Mouse (Mus musculus): ENCODE data around the gene Tfip11.
"Not testable (repeated sequence)": the region's sequence is repeated elsewhere in the genome, so short reads cannot be mapped to it uniquely, and the experiment has no call there.

Gene Tfip11

DNA sequence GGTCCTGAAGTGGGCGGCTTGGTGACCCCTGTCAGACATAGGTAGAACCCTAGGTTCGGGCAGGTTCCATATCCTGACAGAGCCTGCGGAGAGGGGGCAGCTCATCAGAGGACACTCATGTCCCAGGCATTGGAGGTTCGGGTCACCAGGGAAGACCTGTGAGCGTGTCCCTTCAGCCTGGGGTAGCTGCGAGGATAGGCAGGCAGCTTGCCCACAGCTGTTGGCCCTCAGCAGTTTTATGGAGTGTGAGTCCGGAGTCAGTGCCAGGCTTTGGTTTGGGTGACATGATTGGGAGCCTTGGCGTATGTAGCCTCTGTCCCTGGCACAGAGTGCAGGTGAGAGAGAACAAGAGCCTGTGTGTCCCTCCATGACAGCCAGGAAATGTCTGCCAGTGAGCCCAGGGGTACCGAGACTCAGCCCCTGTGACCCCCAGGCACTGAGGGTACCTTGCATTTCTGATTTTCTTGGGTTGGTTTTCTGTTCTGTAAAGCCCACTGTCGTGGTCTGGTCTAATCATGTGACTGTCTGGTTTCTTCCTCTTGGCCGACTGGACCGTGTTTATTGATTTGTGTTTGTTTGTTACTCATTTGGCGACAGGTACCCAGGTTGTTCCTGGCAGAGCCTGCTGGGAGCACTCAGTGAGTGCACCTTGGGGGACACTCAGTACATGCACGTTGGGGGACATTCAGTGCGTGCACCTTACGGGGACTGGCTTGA is 36.2 kb upstream of the Tfip11 start:
- DNase-seq (ENCODE audit: low read depth), result no peak

DNA sequence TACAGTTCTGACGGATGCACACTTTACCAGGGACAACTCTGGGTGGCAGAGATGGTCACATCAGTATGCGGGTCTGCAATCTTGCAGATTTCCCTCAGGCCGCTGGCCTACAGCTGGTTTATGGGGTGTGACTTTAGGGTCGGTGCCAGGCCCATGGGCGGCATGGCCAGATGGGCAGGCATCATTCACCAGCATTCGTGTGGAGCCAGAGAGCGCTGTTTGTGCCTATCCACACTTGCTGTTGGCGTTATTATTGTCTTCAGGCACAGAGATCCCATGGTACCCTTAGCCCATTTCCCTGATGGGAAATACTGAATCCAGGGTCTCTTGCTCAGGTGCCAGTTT is 35.6 kb upstream of the Tfip11 start:
- no peak for DNase-seq (ENCODE audit: low read depth)

DNA sequence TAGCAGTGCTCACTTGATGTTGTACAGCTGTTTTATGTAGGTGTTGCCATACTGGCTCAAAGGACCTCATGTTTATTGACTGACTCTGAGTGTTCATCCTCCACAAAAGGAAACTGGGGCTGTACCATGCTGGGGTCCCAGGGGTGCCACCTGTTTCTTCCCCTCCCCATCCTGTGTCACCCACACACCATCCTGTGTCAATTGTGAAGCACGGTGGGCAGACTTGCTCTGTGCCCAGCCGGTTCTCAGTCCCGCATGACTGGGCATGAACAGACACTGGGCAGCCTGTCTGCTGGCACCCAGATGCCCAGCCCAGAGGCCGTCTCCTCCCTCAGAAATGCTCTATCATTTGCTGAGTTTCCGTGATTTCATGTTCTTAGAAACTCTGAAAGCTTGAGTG is 34.3 kb upstream of the Tfip11 start:
- no peak for DNase-seq (ENCODE audit: low read depth)

DNA sequence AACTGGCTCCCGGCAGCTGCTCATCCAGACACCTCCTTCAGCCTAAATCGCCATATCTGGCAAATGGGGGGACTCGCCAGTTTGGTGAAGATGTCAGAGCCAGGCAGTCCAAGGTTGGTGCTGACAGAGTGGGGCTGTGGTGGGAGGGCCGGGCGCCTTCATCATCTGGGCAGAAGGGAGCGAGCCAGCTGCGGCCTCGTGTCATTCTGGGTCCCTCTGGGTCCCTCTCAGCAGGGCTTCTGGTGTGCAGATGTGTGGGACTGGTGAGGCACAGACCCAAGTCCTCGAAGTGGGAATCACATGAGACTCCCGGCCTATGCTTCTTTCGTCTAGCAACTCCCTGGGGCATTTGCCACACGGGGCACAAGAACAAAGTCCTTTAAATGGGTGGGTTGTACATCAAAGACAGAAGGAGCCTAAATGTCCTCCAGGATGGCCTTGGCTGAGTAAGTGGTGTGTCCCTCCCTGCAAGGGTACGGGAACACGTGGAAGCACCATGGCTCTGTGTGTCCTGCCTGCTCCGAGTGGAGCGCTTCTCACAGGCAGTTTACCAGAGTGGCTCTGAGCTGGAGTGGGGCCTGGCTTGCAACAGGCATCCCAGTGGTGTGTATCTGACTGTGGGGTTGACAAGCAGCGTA is 33.7 kb upstream of the Tfip11 start:
- no peak for DNase-seq (ENCODE audit: low read depth)

DNA sequence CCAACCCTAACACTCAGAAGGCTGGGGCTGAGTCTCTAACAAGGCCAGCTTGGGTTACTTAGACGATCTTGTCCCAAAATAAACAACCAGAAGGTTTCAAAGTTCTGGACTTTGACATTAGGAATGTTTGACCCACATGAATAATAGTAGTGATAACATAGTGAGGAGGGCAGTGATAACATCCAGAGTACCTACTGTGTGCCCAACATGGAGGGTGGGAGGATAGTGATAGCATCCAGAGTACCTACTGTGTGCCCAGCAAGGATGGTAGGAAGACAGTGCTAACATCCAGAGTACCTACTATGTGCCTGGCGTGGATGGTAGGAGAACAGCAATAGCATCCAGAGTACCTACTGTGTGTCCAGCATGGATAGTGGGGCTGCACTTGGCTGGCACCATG is 32.4 kb upstream of the Tfip11 start:
- no peak for DNase-seq (ENCODE audit: low read depth)

DNA sequence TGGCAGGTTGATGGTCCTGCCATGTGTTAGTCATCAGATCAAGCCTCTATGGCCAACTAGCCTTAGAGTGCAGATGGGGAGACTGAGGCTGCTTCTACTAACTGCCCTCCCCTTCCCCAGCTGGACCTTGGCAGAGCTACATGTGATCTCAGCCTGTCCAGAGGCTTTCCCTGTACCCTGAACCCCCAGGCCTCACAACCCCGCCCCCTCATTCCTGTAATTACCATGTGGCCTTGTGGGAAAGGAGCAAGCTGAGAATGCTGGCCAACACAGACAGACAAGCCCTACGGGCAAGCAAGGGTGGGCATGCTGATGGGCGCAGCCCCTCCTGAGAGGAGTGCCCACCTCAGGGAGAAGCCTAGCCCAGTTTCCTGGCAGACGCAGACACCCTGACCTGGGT is 31.5 kb upstream of the Tfip11 start:
- no peak for DNase-seq (ENCODE audit: low read depth)

DNA sequence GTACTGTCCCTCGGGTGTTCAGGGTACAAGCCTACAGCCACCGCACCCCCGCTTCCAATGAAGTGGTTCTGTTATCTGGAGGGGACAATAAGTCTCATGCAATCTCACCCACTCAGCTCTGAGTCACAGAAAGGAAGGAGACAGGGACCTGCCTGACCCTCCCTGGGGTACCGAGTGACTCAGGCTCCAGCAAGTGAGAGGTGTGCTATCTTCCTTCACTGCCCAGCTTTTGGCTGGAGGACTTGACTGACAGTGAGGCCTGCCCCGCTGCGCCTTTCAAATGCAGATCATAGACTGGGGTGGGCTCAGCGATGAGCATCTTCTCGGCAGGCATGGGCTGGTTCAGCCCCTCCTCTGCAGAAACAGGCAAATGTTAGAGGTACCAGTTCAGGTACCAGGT is 31.0 kb upstream of the Tfip11 start:
- no peak for DNase-seq (ENCODE audit: low read depth)

DNA sequence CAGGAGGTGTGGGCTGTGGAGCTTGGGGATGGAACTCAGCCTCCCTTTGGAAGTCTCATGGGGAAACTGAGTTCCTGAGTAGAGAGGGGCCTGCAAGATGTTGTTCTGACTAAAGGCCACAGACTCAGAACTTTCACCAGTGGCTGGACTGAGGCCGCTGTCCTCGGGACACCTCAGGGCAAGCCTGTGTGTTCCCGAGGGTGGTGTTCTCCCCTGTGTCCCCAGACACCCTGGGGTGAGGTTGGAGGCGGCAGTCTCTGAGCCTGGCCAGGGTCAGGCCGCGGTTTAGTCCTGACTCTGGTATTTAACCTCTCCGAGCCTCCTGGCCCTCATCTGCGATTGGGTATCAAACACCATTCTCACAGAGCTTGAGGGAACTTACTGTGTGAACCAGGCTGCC is 30.6 kb upstream of the Tfip11 start:
- DNase-seq (ENCODE audit: low read depth), result no peak

DNA sequence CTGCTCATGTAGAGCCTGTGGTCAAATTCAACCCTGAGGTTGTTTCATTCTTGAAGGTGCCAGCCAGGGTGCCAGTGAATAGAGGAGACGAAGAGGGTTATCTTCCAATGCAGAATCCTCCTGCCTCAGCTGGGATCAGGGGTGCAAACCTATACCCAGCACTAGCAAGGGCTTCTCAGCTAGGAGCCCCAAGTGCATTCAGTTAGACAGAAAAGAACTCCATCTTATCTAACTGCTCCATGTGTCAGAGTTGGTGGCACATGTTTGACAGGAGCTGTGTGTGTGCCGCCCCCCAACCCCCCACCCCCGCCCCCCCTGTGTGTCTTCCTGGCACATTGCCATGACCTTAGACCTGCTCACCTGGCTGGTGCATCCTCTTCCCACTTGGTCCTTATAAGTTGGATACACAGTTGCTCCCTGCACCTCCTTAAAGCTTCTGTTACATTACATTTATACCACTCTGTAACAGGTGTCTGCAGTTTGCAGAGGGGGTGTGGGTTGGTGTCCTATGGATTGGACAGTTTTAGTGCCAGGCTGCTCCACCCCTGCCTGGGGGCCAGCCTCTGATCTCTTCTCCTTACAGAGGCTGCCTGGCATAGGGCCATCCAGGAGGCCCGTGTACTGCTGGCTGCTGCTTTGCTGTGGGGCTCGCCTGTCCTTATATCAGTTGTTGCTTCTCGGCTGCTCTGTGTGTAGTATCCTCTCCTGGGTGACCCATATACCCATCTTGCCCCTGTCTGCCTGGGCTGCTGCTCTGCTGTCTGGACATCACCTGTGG is 29.6 kb upstream of the Tfip11 start:
- no peak for DNase-seq (ENCODE audit: low read depth)

DNA sequence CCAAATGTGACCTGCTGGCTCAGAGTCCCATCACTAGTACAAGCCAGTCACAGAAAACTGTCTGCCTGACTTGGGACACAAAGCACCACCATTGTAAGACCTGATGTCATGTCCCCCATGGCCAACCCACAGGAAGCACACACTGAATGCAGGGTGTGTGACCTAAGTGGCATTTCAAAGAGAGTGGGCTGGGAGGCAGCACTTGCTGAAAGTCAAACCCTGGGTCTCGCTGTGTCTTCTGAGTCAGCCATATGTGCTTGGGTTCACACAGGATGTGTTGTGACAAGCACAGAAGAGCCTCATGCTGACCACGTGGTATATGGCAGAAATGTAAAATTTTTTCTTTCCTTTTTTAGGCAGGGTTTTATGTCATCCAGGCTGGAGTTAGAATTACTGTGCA is 28.9 kb upstream of the Tfip11 start:
- no peak for DNase-seq (ENCODE audit: low read depth)

DNA sequence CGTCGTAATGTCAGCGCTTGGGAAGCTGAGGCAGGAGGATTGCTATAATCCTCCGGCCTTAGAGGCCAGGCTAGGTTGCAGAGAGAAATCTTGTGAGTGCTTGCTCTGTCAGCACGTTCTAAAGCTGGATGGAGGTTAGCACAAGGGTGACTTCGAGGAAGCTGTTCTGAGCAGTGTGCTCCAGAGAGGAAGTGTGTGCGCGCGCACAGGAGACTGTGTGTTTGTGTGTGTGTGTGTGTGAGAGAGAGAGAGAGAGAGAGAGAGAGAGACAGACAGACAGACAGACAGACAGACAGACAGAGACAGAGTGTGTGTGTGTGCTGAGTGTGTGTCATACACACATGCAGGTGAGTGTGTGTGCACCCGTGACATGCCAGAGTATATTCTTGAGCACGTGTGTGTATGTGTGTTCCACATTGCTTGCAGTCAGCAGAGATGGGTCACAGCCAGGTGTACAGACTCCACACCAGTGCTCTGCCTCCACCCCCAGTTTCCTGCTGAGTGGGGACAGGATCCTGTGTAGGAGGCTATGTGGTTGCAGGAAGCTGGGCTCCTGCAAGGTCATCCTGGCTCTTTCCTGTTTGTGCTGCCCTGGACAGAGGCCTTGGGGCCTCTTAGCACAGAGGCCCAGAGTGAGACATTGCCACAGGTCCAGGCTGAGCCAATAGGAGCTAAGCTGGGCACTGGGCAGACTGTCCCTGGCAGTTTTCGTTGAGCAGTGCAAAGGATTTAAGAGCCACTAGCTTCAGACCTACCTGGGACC is 27.8 kb upstream of the Tfip11 start:
- DNase-seq (ENCODE audit: low read depth), result no peak

DNA sequence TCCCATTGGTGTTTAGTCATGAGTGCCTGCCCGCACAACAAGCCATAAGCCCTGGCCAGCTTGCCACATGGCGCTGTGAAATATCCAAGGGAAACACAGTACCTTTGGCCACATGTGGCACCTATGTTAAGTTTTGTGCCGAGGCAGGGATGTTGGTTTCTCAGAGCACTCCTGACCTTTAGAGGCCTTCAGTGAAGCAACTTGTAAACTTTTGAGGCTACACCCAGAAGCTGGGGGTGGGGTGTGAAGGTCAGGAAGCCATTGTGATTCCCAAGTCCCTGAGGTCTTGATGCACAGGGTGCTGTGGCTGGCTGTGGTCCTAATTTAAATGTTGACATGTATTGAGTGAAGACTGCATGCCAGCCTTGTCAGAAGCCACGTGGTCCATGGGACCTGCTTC is 26.8 kb upstream of the Tfip11 start:
- no peak for DNase-seq (ENCODE audit: low read depth)

DNA sequence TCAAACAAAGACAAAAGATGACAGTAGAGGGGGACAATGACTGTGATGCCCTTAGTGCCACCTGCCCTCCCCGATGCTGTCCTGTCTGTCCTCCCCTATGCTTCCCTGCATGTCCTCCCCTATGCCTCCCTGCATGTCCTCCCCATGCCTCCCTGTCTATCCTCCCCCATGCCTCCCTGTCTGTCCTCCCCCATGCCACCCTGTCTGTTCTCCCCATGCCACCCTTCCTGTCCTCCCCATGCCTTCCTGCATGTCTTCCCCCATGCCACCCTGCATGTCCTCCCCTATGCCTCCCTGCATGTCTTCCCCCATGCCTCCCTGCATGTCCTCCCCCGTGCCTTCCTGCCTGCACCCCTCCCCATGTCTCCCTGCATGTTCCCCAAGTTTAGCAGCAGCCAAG is 26.0 kb upstream of the Tfip11 start:
- DNase-seq (ENCODE audit: low read depth), result no peak

DNA sequence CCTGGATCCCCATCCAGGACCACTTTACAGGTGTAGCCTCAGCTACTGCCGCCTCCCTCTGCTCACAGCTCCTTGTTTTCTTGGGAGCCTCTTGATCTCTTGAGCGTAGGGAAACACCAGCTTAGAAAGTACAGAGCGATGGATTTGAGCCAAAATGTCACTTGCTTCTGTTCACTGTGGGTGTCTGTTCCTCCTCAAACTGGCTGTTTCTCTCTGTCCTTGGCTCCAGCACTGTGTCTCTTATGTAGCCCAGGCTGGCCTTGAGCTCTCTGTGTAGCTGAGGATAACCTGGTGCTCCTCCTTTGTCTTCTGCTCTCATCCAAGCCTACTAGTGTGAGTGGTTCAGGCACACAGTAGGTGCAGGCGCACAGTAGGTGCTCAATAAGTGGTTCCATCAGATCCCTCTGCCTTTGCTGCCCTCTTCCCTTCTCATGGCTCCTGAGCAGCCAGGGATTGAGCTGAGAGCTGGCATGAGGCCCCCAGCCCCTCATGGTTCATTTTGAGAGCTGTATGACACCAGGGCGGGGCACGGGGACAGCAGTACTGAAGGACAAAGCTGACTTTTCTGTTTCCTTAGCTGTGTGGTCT is 25.3 kb upstream of the Tfip11 start:
- DNase-seq (ENCODE audit: low read depth), result no peak

DNA sequence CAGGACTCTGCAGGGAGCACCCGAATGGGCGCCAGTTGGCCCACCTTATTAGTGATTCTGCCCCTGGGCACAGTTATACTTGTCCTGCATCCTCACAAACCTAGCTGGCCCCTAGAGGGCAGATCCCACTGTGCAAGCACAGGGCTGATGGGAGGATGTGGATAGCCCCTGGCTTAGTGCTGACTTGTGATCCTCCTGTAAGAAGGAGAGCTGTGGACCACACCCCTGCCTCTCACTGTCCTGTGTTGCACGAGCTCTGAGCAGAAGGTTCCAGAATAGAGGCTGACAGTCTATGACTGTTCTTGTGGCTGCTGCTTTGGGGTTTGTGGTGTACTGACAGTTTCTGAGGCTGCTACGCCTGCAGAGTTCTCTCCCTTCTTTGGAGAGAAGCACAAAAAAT is 24.5 kb upstream of the Tfip11 start:
- DNase-seq (ENCODE audit: low read depth), result no peak

DNA sequence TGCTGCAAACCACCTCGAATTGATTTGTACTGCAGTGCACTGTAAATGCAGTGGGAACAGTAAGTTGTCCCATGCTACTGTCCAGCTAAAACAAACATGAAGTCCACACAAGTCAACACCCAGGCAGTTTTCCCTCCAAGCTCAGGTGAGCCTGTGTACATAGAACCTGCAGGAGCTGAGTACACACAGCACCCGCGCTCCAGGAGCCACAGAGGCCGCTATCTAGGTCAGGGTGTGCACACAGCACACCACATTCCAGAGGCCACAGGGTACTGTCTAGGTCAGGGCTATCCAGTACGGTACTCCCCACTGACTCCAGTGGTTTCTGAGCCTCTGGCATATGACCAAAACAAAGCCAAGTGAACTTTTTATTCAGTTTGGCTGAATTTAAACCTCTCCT is 23.8 kb upstream of the Tfip11 start:
- no peak for DNase-seq (ENCODE audit: low read depth)

DNA sequence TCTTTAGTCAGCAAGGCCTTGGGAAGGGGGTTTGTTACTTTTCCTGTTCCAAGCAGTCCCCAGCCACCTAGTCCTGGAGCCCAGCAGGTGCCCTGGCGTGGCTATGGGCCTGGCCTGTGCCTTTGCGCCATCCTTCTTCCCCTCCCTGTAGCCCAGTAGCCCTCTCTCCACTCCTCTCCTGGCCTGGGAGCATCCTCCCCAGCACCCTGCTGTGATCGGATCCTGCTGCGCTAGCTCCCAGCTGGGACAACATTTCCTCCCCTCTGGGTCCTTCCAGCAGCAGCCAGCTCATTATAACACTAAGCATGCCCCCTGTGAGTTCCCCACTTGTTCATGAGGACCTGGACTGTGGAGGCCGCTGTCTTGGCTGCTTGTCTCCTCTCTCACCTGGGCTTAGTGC is 20.3 kb upstream of the Tfip11 start:
- DNase-seq (ENCODE audit: low read depth), result no peak

DNA sequence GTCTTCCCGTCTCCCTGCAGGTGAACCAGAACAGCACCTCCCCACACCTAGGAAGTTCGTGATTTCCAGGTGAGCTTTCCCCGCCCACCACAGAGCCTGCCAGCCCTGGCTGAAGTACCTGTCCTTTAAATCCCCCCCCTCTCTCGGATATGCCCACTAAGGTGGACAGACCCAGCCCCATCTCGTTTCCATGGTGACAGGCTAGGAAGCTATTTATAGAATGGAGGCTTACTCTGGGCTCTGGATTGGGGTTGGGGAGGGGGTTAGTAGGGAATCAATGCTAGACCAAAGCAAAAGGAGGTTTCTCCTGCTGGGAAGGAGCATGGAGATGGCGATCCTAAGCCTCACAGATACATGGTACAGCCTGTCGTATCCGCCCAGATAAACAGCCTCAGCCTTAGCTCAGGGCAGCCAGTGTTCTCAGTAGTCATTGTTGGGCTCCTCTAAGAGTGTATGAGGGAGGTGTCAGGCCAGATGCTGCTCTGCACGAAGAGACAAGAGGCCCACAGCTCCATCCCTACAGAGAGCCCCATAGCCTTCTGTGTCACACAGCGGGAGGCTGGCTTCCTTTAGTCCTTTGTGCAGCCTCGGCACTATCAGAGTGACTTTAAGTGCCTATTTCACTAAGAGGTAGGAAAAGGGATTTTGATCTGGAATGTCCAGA is 12.8 kb upstream of the Tfip11 start:
- no peak for DNase-seq (ENCODE audit: low read depth)

DNA sequence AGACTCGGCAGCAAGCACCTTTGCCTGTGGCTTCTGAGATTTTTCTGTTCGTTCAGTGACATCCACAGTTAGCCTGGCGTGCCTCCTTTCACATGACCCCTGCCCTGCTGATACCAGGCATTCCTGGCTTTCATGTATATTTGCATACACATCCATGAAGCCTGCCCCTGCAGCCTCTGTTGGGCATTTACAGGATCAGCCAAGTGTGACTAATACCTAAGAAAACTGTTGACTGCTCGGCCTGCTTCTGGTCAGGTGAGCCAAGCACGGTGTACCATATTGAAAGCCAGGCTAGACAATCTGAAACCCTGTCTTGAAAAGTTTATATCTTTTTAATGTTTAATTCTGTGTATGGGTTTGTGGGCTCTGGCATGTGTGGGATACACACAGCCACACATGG is 9.7 kb upstream of the Tfip11 start:
- no peak for DNase-seq (ENCODE audit: low read depth)

DNA sequence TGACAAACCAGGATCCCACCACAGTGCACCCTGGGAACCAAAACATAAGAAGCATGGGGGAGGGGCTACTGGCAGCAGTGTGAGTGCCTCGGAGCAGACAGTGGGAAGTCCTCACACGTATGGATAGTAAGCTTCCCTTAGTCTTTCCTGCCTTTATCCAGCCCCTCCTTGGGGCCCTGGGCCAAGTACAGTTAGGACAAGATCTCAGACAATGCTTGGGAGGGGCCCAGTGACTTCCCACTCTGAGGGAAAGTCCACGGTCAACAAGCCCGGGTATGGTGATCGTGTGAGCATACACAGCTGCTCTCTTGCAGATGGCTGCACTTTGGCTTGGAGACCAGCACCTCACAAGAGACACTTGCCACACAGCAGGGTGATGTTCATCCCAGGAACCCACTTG is 8.8 kb upstream of the Tfip11 start:
- DNase-seq (ENCODE audit: low read depth), result no peak

DNA sequence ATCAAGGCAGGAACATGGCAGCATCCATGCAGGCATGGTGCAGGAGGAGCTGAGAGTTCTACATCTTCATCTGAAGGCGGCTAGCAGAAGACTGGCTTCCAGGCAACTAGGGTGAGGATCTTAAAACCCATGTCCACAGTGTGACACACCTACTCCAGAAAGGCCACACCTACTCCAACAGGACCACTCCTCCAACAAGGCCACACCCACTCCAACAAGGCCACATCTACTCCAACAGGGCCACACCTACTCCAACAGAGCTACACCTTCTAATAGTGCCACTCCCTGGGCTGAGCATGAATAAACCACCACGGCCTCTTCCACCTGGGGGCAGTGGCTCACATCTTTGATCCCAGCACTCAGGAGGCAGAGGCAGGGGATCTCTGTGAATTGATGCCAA is 6.8 kb upstream of the Tfip11 start:
- not testable (repeated sequence) for DNase-seq (ENCODE audit: low read depth)

DNA sequence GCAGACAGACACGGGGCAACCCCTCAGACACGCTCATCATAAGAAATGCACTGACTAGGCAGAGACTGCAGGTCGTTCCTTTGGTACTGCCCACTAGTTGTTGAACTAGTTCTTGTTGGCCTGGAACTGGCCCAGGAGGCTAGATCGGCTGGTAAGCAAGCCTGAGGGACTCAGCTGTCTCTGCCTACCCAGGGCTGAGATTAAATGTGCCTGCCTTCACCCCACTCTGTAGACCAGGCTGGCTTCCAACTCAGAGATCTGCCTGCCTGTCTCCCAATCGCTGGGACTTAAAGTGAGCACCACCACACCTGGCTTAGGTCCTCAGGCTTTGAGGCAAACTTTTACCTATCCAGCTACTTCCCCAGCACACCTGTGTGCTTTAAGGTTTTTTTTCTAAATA is 5.8 kb upstream of the Tfip11 start:
- no peak for DNase-seq (ENCODE audit: low read depth)

Measured in fibroblast of lung, adult 2 months (primary cell).